Mouse (Mus musculus): ENCODE measurements around the gene Arf1.
A peak's percentile ranks its signal among the peaks of the same experiment; 100 is the strongest.

The Arf1 gene

DNA sequence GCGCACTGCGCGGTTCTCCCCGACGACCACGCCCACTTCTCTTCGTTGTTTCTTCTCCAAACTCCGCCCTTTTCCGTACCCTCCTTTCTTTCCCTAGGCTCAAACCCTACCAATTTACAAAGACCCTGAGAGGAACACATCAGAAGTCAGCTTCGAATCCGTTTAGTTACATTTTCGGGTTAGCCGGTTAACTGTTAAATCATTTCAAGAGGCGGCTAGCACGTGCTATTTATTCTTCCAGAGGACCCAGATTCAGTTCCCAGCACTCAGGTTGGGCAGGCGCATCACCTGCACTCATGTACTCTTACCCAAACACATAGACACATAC lies 36.0 kb downstream of the Arf1 start, which contains the start of gene Guk1:
Gene Guk1, minus strand, starts transcription at position 154 of the 328 bp plus-strand sequence.
- no peak for DNase-seq (ENCODE audit: low read depth, low spot score)

DNA sequence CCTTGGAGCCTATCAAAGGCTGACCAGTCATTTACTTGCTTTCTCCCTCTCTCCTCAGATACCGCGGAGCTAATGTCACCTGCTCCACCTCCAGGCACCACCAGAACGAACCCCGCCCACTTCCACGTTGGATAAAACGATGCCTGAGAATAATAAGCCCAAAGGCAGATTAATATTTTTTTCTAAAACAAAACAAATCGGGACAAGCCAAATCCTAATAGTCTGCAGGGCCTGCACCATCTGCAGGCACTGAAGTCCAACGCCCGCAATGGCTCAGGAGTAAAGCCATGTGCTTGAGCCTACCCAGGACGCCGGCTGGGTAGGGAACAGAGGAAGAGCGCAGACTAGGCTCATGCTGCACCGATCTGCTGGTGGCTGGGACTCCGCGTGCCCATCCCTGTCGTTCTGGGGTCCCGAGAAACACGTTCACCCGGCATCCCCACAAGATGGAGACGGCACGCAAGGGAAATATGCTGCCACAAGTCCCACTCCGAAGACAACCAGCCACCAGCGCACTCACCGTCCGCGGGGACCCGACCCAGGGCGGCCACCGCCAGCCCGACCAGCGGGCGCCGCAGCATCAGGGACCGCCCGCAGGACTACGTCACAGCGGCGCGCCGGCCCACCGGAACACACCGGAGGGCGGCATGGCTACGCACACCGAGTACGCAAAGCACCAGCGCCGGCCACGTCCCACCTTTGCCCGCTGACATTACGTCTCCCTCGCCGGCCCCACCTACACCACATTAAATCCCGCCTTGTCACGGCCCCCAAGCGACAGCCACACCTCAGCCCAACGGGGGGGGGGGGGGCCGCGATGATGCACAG lies 36.6 kb downstream of the Arf1 start:
- DNase-seq (ENCODE audit: low read depth, low spot score), result peak; percentile 84

DNA sequence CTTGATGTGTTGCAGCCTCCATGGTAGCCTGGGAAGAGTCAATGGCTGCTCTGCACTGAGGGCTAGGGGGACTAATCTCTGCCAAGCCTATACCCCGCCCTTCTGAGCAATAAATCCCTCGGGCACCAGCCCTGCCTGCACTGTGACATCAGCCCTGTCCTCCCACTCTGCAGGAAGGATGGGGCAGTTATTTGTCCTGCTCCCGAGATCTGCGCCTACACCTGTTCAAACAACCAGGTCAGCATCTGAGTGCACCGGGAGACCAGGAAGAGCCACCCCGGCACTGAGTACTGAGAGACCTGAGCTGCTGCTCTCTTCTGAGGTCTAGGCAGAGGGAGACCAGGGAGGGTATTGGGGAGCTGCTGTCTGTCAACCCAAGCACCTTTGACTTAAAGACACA lies 40.4 kb downstream of the Arf1 start:
- DNase-seq (ENCODE audit: low read depth, low spot score), result no peak

DNA sequence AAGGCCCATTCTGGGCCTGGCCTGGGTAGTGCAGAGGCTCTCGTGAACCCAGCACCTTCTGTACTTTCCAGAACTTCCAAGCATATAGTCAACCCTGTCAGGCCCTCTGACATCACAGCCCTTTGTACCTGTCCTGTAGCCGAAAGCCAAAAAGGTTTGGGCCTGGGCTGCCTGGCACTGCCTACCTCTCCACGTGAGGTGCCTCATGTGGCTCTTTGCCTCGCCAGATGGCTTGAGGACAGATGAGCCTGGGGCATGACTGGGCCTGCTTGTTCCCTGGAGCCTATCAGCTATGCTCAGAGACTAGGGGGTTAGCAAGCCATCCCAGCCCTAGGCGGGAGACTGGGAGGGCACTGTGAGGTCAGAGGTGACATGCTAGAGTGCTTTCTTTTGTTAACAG lies 42.6 kb downstream of the Arf1 start:
- no peak for DNase-seq (ENCODE audit: low read depth, low spot score)

DNA sequence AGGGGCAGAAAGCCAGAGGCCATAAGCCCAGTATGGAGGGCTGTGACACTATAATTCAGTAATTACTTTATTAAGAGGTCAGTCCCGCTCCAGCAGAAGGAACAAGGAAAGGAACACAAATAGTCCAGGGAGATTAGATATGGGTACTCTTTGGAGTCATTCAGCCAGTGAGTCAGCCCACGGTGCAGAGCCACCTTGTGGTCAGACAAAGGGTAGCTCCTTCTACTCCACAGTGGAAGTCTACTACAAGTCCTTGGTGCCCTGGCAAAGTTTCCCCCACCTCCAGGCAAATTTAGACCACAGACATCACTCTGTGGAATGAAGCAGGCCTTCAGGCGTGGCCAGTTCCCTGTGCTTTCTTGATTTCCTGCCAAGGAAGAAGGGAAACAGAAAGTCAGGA lies 44.2 kb downstream of the Arf1 start:
- no peak for DNase-seq (ENCODE audit: low read depth, low spot score)

DNA sequence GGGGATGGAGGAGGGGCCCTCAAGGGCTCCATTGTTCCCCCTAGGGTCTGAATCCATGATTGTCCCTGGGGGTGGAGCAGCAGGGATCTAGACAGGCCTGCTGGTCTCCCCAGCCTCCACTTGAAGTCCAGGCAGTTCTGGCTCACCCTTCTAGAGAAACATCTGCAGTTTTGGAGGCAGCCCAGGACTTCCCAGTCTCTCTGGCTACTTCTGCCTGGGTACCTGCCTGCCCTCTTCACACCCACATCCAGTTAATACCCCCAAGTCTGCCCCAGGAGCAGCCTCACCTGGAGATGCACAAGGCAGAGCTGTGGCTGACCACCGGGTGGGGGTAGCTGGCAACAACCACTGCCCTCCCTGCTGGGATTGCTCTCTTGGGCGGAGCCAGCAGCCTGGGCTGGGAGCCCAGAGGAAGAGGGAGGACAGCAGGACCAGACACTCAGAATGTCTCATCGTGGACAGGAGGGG lies 45.2 kb downstream of the Arf1 start, which contains the start of gene Gjc2:
Gene Gjc2, minus strand, starts transcription at position 350 of the 468 bp plus-strand sequence.
- DNase-seq (ENCODE audit: low read depth, low spot score), result no peak

DNA sequence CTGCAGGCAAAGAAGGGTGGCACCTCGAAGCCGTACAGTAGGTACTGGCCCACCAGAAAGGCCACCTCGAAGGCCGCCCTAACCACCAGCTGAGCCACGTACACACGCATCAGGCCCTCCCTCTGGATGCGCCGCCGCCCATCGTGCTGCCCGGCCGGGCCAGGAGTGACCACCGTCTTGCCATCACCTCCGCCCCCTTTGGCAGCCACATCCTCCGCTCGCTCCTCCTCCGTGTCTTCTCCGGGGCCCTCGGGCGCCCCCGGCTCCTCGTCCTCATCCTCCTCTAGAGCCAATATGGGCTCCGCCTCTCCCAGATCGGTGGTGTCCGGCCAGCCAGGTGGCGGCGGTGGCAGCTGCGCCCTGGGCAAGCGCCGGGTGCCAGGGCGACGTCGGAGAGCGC lies 51.1 kb downstream of the Arf1 start:
- no peak for DNase-seq (ENCODE audit: low read depth, low spot score)

DNA sequence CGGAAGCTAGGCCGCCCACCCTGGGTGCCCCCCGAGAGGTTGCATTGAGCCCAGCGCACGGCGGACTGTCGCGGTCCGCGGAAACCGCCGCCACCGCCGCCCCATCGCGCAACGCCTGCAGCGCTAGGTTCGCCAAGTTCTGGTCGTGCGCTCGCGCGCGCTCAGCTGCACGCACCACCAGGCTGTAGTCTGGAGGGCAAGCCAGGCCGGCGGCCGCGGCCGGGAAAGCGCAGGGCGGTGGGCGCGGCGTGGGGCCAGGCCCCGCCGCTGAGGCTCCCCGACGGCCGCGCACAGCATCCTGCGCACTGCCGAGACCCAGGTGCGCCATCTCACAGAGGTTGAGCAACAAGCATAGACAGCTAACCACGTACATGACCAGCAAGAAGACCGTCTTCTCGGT lies 51.6 kb downstream of the Arf1 start:
- DNase-seq (ENCODE audit: low read depth, low spot score), result no peak

DNA sequence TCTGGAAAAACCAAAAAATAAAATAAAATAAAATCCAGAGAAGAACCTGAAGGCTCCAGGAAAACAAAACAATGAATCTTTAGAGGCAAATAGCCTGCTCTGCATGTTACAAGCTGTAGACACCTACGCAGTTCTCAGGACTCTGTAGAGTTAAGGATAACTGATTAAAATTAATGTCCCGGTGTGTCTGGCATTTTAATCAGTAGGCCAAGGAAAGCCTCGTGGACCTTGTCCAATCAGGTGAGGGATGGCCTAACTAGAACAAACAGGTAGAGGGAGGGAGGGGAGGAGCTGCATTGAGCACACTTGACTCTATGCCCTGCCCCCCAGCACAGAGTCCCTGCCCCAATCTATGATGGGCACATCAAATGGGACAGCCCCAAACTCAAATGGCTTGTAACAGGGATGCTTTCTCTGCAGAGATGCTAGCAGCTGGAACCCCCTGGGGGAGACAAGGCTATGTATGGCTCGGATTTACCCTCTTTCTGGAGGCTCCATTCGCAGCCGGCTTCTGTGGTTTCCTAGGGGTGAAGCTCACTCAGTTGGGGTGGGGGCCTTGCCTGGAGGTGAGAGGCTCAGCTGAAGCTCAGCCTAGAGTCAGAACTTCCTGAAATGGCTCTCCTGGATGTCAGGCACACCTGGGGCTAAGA lies 53.8 kb downstream of the Arf1 start:
- no peak for DNase-seq (ENCODE audit: low read depth, low spot score)

DNA sequence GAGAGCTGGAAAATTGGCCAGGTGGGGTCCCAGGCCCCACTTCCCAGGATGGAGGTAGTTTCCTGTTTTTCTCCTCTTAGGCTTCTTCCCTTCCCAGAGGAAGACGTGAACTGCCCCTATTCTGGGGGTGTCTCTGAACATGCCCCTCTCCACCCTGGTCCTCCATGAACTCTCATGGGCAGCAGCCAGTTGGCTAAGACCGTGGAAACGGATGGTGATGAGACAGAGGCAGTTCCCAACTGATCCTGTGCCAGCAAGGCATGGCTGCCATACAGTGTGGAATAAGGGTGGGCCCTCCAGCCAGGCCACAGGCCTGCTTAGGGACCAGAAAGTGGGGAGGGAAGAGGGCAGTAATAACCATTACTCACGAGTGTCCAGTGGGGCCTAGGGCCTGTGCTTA lies 57.5 kb downstream of the Arf1 start:
- no peak for DNase-seq (ENCODE audit: low read depth, low spot score)

DNA sequence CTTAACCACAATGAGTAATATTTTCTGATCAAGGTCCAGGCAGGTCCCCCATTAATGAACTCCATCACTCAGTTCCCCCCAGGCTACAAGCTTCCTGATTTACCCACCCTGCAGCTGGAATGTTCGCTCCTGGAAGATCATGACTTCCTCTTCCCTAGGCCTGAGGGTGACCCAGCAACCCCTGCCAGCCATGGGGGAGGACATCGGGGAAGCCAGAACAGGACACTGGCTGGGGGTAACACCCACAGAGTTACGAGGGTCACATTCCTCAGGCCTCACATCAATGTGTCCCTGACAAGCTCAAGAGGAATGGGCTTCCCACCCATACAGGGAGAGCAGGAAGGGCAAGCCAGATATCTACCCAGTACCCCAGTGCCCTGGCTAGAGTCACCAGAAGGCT lies 58.3 kb downstream of the Arf1 start:
- DNase-seq (ENCODE audit: low read depth, low spot score), result no peak

DNA sequence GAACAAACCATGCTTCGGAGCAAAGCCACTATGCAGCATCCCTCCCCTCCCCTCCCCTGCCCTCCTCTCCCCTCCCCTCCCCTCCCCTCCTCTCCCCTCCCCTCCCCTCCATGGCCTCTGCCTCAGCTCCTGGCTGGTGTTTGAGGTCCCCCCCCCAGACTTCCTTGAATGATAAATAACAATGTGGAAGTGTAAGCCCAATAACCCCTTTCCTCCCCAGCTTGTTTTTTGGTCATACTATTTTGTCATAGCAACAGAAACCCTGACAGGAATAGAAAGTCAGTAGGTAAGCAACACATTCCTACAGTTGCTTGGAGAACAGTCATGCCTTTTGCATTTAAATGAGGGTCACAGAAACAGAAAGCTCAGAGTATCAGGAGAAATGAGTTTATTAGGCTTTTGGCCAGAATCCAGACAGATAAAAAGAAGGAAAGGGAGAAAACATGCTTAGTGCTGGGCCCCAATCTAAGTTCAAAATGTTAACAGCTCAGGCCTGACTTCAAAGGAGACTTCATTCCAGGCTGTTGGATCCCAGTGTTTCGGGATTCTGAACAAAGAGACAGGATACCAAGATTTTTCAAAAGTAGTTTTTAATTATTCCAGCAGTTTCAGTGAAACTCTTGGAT lies 62.3 kb downstream of the Arf1 start:
- no peak for DNase-seq (ENCODE audit: low read depth, low spot score)

DNA sequence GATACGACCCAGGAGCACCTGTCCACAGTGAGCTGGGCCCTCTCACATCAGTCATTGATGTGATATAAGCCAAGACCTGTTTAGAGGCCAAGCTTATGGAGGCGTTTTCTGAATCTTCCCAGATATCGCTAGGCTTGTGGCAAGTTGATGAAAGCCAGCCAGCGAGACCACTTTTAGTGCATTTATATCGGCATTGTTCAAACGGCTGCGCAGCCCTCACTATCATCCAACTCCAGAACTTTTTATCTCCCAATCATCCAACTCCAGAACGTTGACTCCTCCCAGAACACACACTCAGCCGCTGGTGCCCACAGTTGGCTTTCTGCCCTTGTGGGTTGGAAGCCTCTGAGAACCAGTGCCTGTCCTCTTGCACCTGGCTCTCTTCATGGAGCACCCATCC lies 63.7 kb downstream of the Arf1 start:
- no peak for DNase-seq (ENCODE audit: low read depth, low spot score)

DNA sequence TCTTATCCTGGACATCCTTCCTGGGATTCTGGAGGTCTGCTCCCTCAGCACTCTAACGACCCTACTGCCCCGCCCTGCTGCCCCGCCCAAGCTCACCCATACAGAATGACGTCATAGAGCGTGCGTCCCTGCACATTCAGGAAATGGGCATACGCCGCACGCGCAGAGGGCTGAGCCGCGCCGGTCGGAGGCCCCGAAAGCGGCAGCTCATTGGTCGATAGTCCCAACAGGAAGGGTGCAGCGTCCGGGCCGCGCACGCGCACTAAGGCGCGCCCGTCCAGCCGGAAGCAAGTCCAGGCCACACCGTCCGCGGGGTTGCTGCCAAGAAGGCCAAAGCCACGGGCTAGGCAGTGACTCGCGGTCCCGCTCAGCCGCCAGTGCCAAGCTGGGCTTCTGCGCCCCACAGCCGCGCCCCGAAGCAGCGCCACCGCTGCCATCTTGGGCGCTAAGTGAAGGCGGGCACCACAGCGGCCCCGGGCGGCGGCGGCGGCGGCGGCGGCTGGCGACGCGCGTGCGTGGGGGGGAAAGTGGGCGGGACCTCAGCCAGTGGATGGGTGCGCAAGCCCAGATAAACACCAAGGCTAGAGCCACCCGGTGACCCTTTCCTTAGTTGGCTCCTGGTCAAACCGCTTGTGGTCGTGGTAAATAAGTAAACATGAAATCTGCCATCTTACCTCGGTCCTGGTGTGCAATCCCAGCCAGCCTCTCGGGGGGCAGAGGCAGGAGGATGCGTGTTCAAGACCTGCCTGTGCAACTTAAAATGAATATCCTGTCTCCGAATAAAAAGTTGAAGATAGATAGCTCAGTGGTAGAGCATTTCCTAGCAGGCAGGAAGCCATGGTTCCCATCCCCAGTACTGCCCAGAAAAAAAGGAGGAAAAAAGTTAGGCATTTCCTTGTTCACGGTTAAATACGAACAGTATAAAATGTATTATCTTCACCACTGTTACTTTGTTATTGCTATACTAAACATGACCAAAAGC lies 64.5 kb downstream of the Arf1 start, which contains the start of gene Iba57:
Gene Iba57, minus strand, starts transcription at position 485 of the 982 bp plus-strand sequence.
- DNase-seq (ENCODE audit: low read depth, low spot score), result peak; percentile 97

DNA sequence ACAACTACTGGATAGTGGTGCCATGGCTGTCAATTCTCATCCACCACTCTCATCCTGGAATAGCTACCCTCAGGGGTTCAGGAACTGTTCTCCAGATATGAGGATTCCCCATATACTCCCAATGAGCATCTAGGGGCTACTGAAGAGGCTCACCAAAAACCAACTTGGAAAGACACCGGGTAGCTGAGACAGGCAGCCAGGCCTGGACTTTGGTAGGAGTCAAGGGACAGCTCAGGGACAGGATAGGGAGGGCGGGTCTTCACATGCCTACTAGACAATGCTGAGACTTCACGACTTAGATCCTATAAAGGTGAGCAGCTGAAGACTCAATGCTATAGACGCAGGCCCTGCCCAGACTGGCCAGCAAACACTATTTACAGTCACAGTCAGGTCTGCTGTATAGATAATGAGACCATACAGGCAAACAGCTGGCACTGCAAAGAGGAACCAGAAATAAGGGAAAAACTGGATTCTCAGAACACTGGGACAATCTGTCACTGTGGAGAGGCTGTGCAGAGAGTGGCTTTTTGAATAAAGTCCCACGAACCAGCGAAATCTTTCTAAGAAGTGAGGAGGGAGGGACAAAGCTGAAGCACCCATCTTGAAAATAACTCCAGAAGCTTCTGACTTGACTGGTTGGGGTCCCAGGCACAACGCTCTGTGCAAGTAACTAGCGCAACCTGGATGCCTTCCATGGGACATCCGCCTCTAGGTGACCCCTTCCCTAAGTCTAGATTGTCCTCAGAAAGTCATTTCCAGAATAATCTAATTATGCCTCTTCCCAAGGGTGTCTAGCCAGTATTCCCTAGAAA lies 65.4 kb downstream of the Arf1 start:
- no peak for DNase-seq (ENCODE audit: low read depth, low spot score)

All from brain, embryonic 18.5 days (tissue).